Mouse (Mus musculus): Measurements from ENCODE around the gene Mamdc2.

Gene Mamdc2

GRCm38 (mm10) chr19:23353881-23354401 is 94.3 kb downstream of the Mamdc2 start:
- peak; percentile 48 for DNase-seq

- no peak for DNase-seq
Measured at GRCm38 (mm10) chr19:23353161-23353560, 95.1 kb downstream of the Mamdc2 start.

- DNase-seq: peak; percentile 49
Measured at GRCm38 (mm10) chr19:23351808-23352491, 96.3 kb downstream of the Mamdc2 start.

- no peak for DNase-seq
Measured at GRCm38 (mm10) chr19:23349930-23350329, 98.3 kb downstream of the Mamdc2 start.

- no peak for DNase-seq
Measured at GRCm38 (mm10) chr19:23342782-23343181, 105.5 kb downstream of the Mamdc2 start.

DNA sequence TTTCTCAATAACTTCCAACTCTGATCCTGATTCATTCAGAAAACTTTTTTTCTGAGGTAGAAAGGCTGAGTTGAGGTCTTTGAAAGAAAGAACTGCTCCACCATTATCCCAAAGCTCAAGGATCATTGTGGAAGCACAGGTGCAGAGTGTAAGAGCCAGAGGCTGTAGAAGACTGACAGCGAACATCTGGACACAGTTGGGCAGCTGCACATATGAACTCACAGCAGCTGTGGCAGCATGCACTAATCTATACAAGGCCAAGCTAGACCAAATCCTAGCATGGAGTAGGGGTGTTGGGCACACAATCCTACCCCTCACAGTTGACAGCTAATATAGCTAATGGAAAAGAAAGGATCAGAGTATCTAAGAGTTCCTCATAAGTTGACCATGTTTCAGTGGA is 115.4 kb downstream of the Mamdc2 start:
- no peak for DNase-seq

DNA sequence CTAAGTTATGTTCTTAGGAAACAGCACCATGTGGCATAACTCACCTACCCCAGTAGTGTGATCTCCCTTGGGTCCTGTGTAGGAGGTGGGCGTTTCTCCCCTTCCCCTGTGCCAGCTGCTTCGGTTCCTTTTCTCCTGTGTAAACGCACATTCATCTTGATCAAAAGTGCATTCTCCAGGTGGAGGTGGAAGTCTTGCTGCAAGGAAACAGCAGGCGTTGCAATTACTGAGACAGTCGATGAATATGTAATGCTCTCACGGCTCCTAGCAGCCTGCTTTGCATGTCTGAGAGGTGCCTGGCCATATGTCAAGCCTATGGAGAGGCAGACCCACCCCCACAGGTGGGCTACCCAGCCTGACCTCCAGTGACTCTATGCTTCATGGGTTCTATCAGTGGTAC is 117.4 kb downstream of the Mamdc2 start:
- no peak for DNase-seq

DNA sequence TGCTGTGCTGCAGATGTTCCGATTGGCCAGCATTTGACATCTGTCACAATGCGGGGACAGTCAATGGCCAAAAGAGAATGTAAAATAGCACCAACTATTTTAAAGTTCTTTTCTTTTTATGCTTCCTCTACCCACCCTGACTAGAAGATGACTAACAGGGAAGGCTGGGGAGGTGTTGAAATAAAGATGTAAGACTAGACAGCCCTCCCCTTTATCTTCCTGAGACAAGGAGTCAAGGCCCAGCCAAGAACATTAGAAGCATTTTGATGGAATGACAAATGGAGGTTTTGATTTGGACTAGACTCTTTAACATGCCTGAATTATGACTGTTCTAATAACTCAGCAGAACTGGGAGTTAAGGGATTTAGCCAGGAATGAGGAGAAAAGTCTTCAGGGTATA is 118.9 kb downstream of the Mamdc2 start:
- DNase-seq: no peak

DNA sequence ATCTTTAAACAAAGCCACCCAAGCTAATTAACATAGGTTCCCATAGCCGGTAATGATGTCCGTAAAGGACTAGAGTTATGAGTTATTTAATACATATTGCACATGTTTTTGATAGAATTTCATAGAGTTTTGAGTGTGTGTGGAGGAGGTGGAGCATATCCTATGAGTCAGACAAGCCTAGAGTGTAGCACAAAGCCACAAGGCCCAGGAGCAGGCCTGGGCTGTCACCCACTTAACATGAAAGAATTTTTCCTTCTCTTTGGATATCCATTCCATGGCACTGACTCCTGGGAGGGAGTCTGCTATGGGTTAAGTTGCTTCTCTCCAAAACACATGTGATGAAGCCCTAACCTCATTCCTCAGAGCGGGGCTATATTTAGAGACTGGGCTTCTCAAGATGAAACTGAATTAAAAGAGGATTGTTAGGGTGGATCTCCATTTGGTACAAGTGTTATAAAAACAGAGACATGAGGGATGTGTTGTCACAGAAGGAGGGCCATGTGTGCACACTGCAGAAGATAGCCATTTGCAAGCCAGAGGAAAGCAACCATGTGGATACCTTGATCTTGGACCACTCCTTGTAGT is 121.1 kb downstream of the Mamdc2 start:
- DNase-seq: no peak

GRCm38 (mm10) chr19:23323107-23323506 is 125.1 kb downstream of the Mamdc2 start:
- DNase-seq: no peak

GRCm38 (mm10) chr19:23317989-23318358 is 130.3 kb downstream of the Mamdc2 start:
- no peak for DNase-seq

GRCm38 (mm10) chr19:23317295-23317988 is 130.8 kb downstream of the Mamdc2 start:
- no peak for DNase-seq

DNA sequence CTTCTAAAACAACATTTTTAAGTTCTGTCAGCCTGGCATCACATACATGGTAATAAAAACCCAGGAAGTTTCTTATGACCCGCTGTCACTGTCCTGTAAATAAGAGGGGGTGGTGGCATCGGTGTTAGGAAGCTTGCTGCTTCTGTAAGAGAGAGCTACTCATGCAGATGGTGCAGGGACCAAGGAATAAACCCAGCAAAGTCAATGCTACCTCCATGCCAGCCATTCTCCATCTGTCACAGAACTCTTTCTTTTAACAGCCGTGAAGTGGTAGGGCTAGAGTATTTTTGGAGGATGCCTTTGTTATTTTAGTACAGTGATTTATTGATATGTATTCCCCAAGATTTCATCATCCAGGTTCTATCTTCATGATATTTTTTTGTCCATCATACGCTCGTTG is 131.4 kb downstream of the Mamdc2 start:
- no peak for DNase-seq

- no peak for DNase-seq
Measured at GRCm38 (mm10) chr19:23309979-23310378, 138.3 kb downstream of the Mamdc2 start.

DNA sequence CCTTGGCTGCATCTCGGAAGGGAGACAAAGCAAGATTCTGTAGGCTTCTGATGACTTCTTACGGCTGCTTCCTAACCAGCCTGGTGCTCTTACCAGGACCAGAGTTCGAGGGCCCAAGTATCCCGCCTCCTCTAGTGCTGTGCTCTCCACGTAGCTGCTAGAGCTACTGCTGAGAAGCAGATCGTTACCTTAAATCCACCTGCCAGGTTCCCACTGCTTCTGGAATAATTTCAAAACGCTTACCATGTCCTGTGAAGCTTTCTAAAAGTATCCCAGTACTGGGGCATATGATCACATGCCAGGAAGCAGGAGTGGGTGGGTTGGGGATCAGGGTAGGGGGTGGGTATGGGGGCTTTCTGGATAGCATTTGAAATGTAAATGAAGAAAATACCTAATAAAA is 141.6 kb downstream of the Mamdc2 start:
- DNase-seq: no peak

DNA sequence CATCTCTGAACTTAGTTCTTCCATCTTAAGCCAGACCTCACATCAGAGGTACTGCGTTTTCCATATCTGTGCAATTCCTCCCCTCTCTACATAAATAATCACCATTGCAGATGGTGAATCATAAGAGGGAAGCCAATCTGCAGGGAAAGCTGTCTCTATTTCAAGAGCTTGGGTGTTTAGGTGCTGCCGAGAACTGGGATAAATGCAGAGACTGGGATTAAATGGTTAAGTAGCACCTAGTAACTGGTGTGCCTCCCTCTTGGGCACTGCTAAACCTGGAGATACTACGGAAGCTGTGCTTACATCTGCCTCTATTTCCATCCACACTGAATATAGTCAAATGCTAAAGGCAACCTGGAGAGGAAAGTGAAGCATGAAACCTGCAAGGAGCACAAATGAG is 148.3 kb downstream of the Mamdc2 start:
- no peak for DNase-seq

DNA sequence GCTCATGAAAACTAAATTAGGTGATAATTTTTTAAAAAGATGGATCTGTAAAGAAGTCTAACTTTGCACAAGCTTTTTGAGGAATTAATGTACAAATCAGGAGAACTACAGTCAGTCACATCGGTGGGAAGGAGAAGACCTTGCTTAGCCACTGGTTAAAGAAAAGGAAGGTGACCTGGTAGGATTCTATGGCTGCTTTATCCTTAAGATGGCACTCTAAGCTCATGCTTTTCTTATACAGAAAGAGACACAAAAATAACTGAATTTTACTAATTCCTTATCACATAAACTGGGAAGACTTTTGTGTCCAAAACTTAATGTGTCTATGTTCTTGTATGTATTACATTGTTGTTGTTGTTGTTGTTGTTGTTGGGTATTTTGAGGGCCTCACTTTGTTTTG is 149.3 kb downstream of the Mamdc2 start:
- no peak for DNase-seq

- no peak for DNase-seq
Measured at GRCm38 (mm10) chr19:23297191-23297590, 151.1 kb downstream of the Mamdc2 start.

DNA sequence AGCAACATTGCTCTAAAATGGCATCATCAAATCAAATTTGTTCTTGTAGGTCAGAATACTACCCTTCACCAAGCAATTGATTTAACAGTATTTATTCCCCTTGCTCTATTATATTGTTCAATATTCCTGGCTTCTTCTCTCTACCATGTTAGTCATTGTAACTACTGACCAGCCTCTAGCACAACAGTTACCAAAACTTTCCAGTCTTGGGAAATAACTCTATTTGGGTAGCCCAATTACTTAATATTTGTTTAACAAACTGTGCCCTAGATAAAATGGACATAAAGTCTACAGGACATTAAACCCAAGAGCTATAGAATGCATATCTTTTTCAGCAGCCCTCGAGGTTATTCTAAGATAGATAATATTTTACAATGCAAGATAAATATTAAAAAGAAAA is 159.0 kb downstream of the Mamdc2 start:
- no peak for DNase-seq

DNA sequence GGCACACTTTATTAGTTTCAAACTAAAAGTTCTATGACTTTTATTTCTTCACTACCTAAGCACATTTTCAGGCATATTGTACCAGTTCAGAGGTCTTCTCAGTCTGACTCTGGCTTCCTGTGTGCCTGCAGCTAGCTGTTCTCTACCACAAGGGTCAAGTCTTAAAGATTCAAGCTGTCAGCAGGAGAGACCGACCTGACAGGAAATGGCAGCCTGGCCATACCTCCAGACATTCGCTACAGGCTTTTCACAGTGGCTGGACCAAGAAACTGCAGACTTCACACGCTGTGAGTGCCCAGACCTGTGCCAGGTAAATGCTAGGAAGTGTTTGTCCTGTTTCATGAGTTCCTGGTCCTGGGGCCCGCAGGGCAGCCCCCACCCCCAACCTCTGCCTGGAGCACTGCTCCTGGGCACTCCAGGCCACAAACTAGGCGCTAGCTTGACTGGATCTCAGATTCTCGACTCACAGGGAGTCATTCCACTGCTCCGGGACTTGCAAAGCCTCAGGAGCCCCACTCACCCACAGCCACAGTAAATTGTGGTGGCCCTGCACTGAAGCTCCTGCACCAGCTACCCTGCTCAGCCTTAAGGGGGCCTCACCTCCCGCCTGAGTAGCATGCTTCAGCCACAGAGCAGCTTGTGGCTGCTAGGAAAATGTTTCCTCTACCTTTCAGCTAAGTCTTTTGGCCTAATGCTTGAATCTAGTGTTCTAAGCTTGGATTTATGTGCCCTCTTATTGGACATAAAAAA is 166.2 kb downstream of the Mamdc2 start:
- DNase-seq: no peak

- no peak for DNase-seq
Measured at GRCm38 (mm10) chr19:23274054-23274724, 174.1 kb downstream of the Mamdc2 start.

- DNase-seq: peak; percentile 94
Measured at GRCm38 (mm10) chr19:23273355-23274053, 174.7 kb downstream of the Mamdc2 start, which contains the start of gene Smc5. Gene Smc5 (minus strand): TSS chr19:23273897.

Measured in lung, postnatal 10 days (tissue).